Mouse (Mus musculus): ENCODE measurements at regions not wholly inside any gene's neighbourhood (a gene's known extent, or its start where the extent isn't known, plus 50 kb on each side); places are given as distances from the start of the nearest gene placed in this dataset.

DNA sequence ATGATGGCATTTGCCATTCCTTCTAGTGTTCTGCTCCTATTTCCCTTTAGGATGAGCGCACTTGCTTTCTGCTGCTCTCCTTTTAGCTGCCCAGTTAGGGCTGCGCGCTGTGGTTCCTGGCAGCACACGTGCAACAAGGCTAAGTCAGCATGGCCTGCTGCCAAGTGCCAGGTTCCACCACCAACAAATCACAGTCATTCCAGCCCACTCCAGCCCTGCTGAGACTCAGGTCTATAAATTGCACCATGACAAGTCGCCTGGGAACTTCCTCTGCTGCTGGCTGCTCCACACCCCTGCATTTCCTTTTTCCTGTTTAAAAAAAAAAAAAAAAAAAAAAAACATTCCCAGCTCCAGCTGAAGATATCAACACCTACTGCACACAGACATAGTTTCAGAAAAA, 69.2 kb upstream of the Ptch1 start:
- TF ChIP-seq CTCF (conservative IDR thresholded peaks at IDR 0.05; ENCODE audit: insufficient read depth, insufficient read length, low read depth, low read length) = no peak
- no peak for TF ChIP-seq POLR2A (IDR thresholded peaks at IDR 0.05; ENCODE audit: low read depth, low read length)
